Mouse (Mus musculus): ENCODE measurements at regions not wholly inside any gene's neighbourhood (a gene's known extent, or its start where the extent isn't known, plus 50 kb on each side); places are given as distances from the start of the nearest gene placed in this dataset.

GRCm38 (mm10) chr2:57856524-57857107, 141.1 kb upstream of the Galnt5 start:
- TF ChIP-seq CTCF (IDR thresholded peaks at IDR 0.05; ENCODE audit: low read depth, low read length) (no peak), POLR2A (IDR thresholded peaks at IDR 0.05; ENCODE audit: extremely low read depth, insufficient read depth, low read length) (no peak)
